Comparison of ENCODE assay signal across 8 mouse cellular contexts in the genomic region with DNA sequence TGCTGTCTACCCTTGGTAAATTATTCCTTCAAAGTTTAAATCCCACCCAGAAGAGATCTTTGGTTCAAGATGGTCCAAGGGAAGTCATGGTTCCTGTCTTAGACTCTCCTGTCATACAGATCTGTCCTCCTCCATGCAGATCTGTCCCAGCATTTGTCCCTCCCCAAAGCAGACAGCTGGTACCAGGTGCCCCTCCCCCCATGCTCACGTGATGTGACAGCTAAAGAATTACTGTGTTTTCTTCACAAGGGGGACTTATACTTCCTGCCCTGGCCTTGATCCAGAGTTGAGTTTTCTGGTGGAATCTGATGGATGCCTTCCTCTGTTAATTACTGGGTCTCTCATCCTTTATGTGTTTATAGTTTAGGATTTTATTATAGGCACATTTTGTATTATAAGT. TPM values are rescaled to one million over a fixed set of nuclear protein-coding genes. Genes with fewer than 3 reads are reported as not detected.
DNase-seq lines count a peak whose midpoint lies in the region; ATAC-seq and TF ChIP-seq lines count a peak whose summit lies in the region.

No protein-coding gene starts in this region.

- DNase-seq in 416B (ENCODE audit: low read depth) = peak; percentile 66
- DNase-seq in adrenal gland, adult (ENCODE audit: inconsistent age in 2 of 2, low spot score in 1 of 2) = peak; percentile 65 to 83
- DNase-seq in kidney, adult 2 months = peak; percentile 68
- DNase-seq in lung, postnatal 14 days = peak; percentile 68
- peak; percentile 32 for DNase-seq in skeletal muscle tissue, adult 2 months (ENCODE audit: low read depth, low spot score)
- DNase-seq in ovary, adult 18-20 months (ENCODE audit: low spot score) = no peak
- DNase-seq in frontal cortex, adult 2 months (ENCODE audit: extremely low spot score in 1 of 2, low spot score in 1 of 2) = no peak

- TF ChIP-seq CTCF in kidney, adult 2 months (conservative IDR thresholded peaks at IDR 0.05; ENCODE audit: insufficient read depth, insufficient read length, low read depth, low read length) = no peak

- peak overlapping the region; percentile 64 for H3K4me2 ChIP-seq in forebrain, embryonic 13.5 days

- no peak overlapping the region for H3K27ac ChIP-seq in forebrain, embryonic 13.5 days
- no peak overlapping the region for H3K27ac ChIP-seq in kidney, adult 2 months (ENCODE audit: insufficient read depth, low read depth, low read length)

- peak; percentile 11; the same call in 1 of the 2 replicates for ATAC-seq in forebrain, embryonic 13.5 days

- peaks cover 56% of the 10 kb centered on the region for H3K4me1 ChIP-seq in forebrain, embryonic 13.5 days
- H3K4me1 ChIP-seq in kidney, adult 2 months (ENCODE audit: control insufficient read depth, insufficient read depth, low read length) = 0 out of 2 replicates have a peak, but pooled peaks cover 3% of the 10 kb centered on the region

- WGBS in forebrain, embryonic 13.5 days = 0% methylated on average over 1 of the region's 1 CpGs
- WGBS in kidney, adult 2 months = 6% methylated on average over 1 of the region's 1 CpGs

- H3K4me3 ChIP-seq in forebrain, embryonic 13.5 days = no peak overlapping the region
- H3K4me3 ChIP-seq in kidney, adult 2 months (ENCODE audit: insufficient read depth, low read depth, low read length) = no peak overlapping the region

- no peaks in the 10 kb centered on the region for H3K27me3 ChIP-seq in forebrain, embryonic 13.5 days
- no peaks in the 10 kb centered on the region for H3K27me3 ChIP-seq in kidney, adult 2 months (replicated peaks; ENCODE audit: control insufficient read depth, insufficient read depth, low read length)

- no peak for TF ChIP-seq POLR2A in kidney, adult 2 months (IDR thresholded peaks at IDR 0.05; ENCODE audit: low read depth, low read length)

- peaks cover 6% of the 10 kb centered on the region for H3K36me3 ChIP-seq in forebrain, embryonic 13.5 days (ENCODE audit: poor library complexity, severe bottlenecking)
- no peaks in the 10 kb centered on the region for H3K36me3 ChIP-seq in kidney, adult 2 months (ENCODE audit: control insufficient read depth, insufficient read depth, low read length)

- no peak overlapping the region for H3K9ac ChIP-seq in forebrain, embryonic 13.5 days

- no peaks in the 10 kb centered on the region for H3K9me3 ChIP-seq in forebrain, embryonic 13.5 days (replicated peaks)

RNA-seq across cellular contexts. Expression of a gene that starts 0.7 kb away (rescaled TPM):
- 38.1 and 41.9 TPM in 2 replicates for polyA plus RNA-seq in forebrain, embryonic 13.5 days (2015; fragmentation: Nextera tagmentation; extraction: Ambion mirVana)
- polyA plus RNA-seq in kidney, adult 2 months (2012; rRNA removed) = 2.4 and 3.4 TPM in 2 replicates
- 18.4 and 21.6 TPM in 2 replicates for polyA plus RNA-seq in frontal cortex, adult 2 months (2012; rRNA removed)

RNA-seq across cellular contexts. Expression of a gene that starts 8.4 kb away (rescaled TPM):
- polyA plus RNA-seq in forebrain, embryonic 13.5 days (2015; fragmentation: Nextera tagmentation; extraction: Ambion mirVana) = 38.5 and 43.7 TPM in 2 replicates
- 0.45 and 0.61 TPM in 2 replicates for polyA plus RNA-seq in kidney, adult 2 months (2012; rRNA removed)
- 9.4 and 11.2 TPM in 2 replicates for polyA plus RNA-seq in frontal cortex, adult 2 months (2012; rRNA removed)

Comparison
In these comparisons a context has a peak if more than half of its experiments do, and no peak if none do; other contexts are left out.
1. DNase-seq: peak in 416B (single experiment), adrenal gland, adult (2 of 2), kidney, adult 2 months (single experiment), lung, postnatal 14 days (single experiment) and skeletal muscle tissue, adult 2 months (single experiment); none in ovary, adult 18-20 months (single experiment) and frontal cortex, adult 2 months (0 of 2).